Mouse (Mus musculus): ENCODE measurements around the gene Pls1. TPM values are rescaled to one million over a fixed set of nuclear protein-coding genes. Genes with fewer than 3 reads are reported as not detected.

Pls1 gene
- total RNA-seq, 2 experiments from 2014 or later = 0.13 to 0.33 TPM

DNA sequence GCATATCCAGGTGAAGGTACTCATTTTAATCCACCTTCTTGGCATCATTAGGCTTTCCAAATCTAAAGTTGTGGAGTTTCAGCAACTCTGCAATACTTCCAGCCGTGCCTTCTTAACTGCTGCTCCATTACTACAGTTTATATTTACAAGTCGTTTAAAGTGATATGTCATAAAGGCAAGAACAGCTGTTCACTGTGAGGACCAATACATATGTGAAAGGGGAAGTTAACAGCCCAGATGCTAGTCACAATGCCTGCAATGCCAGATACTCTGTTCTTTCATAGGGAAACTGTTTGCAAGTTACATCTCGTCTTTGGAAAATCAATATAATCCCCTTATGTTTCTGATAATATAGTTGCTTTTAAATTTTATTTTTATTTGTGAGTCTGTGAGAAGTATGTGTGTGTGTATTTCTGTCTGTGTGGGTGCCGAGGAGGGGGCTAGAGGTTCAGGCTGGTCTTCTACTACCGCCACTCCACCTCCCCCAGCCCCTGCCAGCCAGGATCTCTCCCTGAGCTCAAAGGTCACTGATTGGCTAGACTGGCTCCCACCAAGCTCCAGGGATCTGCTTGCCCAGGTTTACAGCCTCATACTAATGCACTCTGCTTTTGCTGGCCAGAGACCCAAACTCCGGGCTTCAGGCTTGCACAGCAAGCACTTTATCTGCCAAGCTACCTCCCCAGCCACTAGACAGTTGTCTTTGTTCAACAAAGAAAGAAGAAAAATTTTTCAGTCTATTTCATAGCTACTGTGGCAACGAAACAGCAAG is 100.1 kb downstream of the Pls1 start:
- DNase-seq = no peak
- intact Hi-C loops (cut with DNase I; ENCODE audit: low total_unique reads) = no loop called here

DNA sequence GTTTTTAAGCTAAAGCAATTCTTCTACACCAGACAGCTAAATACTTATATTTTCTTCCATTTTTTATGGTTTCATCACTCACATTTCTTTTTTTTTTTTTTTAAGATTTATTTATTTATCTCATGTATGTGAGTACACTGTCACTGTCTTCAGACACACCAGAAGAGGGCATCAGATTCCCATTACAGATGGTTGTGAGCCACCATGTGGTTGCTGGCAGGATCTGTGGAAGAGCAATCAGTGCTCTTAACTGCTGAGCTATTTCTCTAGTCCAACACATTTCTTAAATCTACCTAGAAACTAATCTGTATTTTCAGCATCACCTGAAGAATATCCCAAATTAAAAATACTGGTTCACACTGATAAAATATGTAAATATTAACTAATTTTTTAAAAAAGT is 108.9 kb downstream of the Pls1 start:
- DNase-seq = no peak
- intact Hi-C loops (cut with DNase I; ENCODE audit: low total_unique reads) = no loop called here

DNA sequence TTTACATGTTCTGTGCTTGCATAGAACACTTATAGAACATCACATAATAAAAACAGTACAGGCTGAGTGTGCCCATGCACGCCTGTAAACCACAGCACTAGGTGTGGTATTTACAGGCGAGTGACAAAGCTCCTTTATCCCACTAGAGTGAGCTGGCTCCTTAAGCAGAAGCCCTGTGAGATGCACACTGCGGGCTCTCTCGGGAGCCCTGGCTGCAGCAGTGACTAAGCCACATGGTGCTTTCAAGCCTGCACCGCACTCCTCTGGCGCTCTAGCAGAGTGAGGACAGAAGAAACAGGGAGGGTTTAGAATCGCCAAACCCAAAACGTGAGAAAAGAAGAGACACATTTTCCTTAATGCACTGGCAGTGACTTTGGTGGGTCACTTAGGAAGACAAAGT is 132.5 kb downstream of the Pls1 start:
- intact Hi-C loops (cut with DNase I; ENCODE audit: low total_unique reads) = no loop called here
- no peak for DNase-seq

DNA sequence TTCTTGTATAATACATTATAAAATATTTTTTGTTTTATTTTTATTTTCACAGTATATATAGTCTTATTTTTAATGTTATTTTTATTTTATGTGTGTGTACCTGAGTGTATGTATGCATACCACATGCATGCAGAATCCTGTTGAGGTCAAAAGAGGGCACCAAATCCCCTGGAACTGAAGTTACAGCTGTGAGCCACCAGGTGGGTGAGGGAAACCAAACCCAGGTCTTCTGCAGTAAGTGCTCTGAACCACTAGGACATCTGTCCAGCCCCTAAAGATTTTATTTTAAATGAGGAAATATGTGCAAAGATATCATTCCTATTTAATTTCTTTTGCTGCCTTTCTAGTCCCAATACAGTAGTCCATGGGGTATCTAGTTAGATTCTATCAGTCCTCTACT is 136.2 kb downstream of the Pls1 start:
- no peak for DNase-seq
- intact Hi-C loops (cut with DNase I; ENCODE audit: low total_unique reads) = no loop called here

DNA sequence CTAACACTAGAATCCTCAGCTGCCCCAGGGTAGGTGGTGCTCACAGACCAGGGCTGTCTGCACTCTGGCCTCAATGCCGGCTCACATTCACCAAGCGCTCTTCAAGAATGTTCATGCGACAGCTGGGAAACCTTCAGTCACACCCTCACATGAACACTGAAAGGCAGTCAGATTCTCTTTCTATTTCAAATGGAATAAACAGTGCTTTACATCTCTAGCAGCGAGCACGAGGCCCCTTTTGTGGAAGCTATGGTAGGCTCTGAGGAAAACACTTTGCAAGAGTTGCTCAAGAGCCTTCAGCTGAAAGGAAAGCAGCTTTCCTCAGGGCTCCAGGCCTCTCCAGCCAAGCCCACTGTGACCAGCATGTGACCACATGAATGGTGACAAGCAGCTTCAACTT is 139.7 kb downstream of the Pls1 start:
- DNase-seq = no peak

DNA sequence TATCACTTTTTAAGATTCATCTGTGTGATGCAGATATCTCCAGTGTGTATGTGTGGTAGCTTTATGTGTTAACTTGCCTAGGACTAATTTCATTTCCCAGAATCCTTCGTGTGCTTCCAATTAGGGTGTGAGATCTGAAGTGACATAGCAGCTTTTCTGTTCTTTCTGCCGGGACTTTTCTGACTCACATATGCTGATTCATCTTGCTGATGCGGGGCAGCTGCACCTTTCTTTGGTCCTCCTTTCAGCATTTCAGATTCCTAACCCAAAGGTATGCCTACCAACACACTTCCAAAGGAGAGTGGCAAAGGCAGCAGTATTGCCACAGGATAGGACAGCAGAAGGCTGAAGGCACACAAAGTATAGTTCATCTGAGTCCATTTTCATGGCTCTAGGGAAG is 141.0 kb downstream of the Pls1 start:
- intact Hi-C loops (cut with DNase I; ENCODE audit: low total_unique reads) = no loop called here

More for the DNA sequence above, 139.7 kb downstream of the Pls1 start:
- intact Hi-C loops (cut with DNase I; ENCODE audit: low total_unique reads) = no loop called here

More for the DNA sequence above, 141.0 kb downstream of the Pls1 start:
- no peak for DNase-seq

Other genes starting within 250 kb of the Pls1 start
- gene Pcolce2, start 207.7 kb downstream of the Pls1 start, total RNA-seq (2021) = 1 to 10 TPM; 7.4 to 9.9 TPM
- gene Trpc1, start 94.9 kb downstream of the Pls1 start, total RNA-seq (2021) = 1 to 10 TPM; 1.2 to 1.3 TPM
- 1 to 10 TPM; 4.4 to 4.6 TPM for gene Atr, start 12.3 kb upstream of the Pls1 start, total RNA-seq (2021)
- 10 to 100 TPM; 10.3 to 11.0 TPM for gene Xrn1, start 109.4 kb upstream of the Pls1 start, total RNA-seq (2021)